Mouse (Mus musculus): ENCODE data around the gene Bcl2.

The Bcl2 gene

DNA sequence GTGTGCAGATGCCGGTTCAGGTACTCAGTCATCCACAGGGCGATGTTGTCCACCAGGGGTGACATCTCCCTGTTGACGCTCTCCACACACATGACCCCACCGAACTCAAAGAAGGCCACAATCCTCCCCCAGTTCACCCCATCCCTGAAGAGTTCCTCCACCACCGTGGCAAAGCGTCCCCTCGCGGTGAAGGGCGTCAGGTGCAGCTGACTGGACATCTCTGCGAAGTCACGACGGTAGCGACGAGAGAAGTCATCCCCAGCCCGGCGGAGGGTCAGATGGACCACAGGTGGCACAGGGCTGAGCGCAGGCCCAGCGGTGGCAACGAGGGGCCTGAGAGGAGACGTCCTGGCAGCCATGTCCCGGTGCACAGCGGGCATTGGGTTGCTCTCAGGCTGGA lies 1.7 kb downstream of the Bcl2 start:
- peak; percentile 77 to 82 for DNase-seq

- no peak for DNase-seq
Observed at GRCm38 (mm10) chr1:106711356-106712125, 2.5 kb downstream of the Bcl2 start.

DNA sequence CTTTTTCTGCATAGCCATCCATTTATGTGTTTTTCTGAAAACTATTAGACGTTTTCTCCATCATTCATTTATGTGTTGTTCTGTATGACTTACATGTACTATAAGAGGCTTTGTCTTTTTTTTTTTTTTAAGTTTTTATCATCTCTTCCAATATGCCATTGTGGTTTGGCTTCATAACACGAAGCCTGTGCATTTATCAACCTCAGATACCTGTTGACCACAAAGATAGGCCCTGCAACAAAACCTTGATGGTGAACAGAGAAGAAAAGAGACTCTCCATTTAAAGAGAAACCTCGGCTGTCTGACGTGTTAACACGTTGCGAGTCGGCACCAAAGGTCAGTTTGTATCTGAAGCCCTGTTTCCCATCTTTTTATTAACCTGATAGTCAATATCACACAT lies 3.9 kb downstream of the Bcl2 start:
- DNase-seq = no peak

- no peak for DNase-seq
Observed at GRCm38 (mm10) chr1:106707036-106707880, 6.8 kb downstream of the Bcl2 start.

DNA sequence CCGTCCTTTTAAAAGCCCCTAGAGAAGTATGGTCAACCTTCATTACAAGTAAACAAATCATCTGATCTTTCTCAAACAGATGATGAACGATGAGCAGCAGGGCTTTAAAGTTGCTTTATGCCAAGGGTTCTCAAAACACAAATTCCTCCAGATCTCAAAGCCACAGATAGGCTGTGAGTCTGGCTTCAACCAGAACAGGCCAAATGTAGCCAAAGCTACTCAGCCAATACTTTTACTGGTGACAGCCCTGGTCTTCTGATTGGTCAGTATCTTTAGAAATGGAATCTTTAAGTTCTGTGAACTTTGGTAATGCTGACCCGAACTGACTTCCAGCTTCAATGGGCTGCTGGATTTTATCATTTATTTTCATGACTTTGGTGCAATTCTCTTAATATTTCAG lies 10.9 kb downstream of the Bcl2 start:
- no peak for DNase-seq

GRCm38 (mm10) chr1:106702471-106703175 lies 11.5 kb downstream of the Bcl2 start:
- DNase-seq = peak; percentile 72 to 75

- no peak for DNase-seq
Observed at GRCm38 (mm10) chr1:106700520-106701114, 13.5 kb downstream of the Bcl2 start.

DNA sequence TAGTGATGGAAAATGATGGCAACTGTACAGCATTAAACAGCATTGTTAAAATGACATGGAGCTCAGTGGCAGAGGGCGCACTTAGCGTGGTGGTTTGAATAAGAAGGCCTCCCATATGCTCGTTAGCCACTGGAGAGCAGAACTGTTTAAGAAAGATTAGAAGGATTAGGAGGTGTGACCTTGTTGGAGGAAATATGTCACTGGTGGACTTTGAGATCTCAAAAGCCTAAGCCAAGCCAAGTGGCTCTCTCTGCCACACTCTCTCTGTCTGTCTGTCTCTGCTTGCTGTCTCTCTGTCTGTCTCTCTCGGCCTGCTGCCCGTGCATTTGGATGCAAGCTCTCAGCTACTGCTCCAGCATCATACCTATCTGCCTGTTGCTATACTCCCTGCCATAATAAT lies 17.6 kb downstream of the Bcl2 start:
- DNase-seq = no peak

- no peak for DNase-seq
Observed at GRCm38 (mm10) chr1:106695649-106696048, 18.4 kb downstream of the Bcl2 start.

GRCm38 (mm10) chr1:106694316-106694715 lies 19.8 kb downstream of the Bcl2 start:
- DNase-seq = no peak

GRCm38 (mm10) chr1:106692599-106692998 lies 21.5 kb downstream of the Bcl2 start:
- no peak for DNase-seq

DNA sequence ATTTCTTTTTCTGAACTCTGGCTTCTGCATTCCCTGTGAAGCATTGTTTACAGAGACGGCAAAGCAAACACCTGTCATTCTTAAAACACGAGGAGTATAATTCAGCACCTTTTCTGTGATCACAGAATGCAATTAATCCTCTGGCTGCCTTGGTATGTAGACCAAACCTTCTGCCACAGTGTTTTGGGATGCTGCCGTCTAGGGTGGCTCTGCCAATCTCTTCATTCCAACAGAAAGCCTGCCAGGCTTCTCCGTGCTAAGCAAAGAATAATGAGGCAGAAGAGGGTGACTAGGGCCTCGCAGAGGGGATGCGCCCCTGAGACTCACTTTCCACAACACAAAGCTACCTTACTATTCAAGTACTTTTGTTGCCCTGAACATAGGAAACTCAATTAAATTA lies 23.2 kb downstream of the Bcl2 start:
- DNase-seq = peak; percentile 68 to 69

DNA sequence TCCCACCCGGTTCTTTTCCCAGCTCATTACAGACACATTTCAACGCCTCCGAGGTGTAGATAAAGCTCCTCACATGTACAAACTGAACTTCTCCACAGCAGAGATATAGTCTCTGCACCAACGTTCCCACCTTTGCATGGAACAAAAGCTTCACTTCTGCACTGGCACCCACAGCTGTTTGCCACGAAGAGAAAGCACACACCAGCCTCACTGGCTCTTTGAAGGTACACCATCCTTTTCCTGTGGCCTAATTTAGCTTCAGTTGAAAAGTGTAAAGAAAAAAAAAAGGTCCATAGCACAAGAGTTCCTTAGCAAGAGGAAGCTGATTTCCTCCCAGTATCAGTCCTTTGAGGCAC lies 25.9 kb downstream of the Bcl2 start:
- no peak for DNase-seq

DNA sequence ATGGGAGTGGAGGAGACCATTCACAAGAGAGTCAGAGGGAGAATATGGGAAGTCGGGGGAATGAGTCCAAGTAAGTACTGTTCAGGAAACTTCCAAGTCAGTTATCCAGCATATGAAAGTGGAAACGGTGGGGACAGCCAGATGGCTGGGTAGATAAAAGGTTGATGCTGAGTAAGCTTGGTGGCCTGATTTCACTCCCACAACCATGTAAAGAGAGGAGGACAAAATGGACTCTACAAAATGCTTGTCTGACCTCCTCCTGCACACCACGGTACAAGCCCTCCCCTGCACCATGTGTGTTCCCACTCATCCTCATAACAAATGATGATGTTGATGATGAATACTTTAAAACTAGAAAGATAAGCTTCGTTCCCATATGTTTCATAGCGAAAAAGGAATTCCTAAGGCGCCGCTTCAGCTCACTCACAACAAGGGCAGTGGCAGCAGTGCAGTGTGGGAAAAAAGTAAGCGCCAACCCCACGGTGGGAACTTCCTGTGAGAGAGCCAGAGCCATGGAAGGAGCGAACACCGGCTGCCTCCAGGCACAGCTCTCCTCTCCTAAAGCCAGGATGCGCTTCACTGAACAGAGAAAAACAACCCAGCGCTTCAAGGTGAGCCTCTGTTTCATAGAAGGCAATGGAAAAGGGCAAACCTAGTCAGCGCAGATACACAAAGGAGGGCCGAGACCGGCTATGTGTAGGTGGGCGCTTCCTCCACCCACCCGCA lies 26.5 kb downstream of the Bcl2 start:
- DNase-seq = peak in 1 of 2 experiments; percentile 17

- no peak for DNase-seq
Observed at GRCm38 (mm10) chr1:106685702-106686101, 28.4 kb downstream of the Bcl2 start.

DNA sequence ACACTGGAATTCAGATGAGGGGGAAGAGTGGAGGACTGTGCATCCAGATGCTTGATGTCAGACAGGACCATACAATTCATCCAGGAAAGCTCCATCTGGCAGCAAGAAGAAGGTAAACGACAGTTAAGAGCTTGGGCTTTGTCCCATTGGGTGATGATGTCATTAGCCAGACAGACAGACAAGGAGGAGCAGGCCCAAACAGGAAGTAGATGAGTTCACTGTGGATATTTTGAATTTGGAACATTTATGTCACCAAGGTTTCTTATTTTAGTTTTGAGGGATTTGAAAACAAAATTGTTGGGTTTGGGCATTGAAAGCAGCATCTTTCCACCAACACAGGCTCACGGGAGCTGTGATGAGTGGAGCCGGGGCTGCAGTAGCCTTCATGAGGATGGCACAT lies 29.5 kb downstream of the Bcl2 start:
- DNase-seq = no peak

DNA sequence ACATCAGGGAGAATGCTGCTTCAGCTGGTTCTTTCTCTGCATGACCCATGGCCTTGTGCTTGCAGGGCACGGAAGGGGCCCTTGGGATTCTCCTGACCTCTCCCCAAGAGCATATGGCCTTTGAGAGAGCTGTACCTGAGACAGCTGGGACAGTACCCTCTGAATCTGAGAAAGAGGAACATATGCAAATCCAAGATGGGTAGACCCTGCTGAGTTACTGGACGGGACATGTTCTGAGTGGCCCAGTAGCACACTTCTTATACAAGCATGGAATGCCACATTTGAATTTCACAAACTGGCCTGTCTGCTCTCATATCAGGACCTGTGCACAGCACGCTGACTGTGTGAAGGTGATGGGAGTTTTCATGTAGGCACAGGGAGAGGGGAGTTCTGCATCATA lies 31.2 kb downstream of the Bcl2 start:
- DNase-seq = no peak

DNA sequence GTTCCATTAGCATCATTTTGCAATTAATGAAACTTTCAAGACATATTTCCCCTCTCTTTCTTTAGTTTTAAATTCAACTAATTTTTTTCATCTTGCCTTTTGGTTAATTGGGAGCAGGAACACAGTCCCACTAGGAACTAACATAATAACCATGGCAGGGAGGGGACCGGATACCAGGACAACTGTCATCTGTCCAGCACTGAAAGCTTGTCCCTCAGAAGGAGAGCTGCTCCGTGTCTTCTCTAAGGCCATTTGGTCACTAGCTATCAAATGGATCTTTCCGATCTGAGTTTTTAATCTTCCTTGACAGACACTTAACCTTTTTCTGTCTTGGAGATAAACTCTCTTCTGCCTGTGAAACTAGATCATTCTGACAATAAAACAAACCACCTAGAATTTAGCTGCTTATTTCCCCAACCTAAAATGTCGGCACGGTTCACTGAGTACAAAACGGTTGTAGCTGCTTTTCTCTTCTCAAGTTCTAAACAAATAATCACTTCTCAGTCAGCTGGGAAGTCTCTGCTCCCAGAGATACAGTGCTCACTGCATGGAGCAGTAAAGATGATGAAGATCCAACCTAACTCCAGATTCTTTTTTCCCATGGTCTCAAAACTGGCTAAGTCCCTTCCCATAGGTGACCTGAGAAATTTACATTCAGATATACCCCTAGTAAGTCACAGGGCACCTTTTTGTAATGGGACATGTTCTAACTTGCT lies 34.1 kb downstream of the Bcl2 start:
- DNase-seq = no peak

- DNase-seq = no peak
Observed at GRCm38 (mm10) chr1:106678060-106678478, 36.0 kb downstream of the Bcl2 start.

GRCm38 (mm10) chr1:106666140-106667088 lies 47.7 kb downstream of the Bcl2 start:
- DNase-seq = peak; percentile 54 to 60

GRCm38 (mm10) chr1:106664978-106665377 lies 49.1 kb downstream of the Bcl2 start:
- no peak for DNase-seq

All from cerebellum, postnatal 10 days (tissue).